Mouse (Mus musculus): ENCODE measurements at regions not wholly inside any gene's neighbourhood (a gene's known extent, or its start where the extent isn't known, plus 50 kb on each side); places are given as distances from the start of the nearest gene placed in this dataset.

GRCm38 (mm10) chr1:155041592-155041991 is 57.8 kb downstream of the Ier5 start:
- DNase-seq, result no peak

- DNase-seq, result no peak
Measured at GRCm38 (mm10) chr1:155040939-155041371, 58.5 kb downstream of the Ier5 start.

- no peak for DNase-seq
Measured at GRCm38 (mm10) chr1:155040086-155040726, 59.2 kb downstream of the Ier5 start.

DNA sequence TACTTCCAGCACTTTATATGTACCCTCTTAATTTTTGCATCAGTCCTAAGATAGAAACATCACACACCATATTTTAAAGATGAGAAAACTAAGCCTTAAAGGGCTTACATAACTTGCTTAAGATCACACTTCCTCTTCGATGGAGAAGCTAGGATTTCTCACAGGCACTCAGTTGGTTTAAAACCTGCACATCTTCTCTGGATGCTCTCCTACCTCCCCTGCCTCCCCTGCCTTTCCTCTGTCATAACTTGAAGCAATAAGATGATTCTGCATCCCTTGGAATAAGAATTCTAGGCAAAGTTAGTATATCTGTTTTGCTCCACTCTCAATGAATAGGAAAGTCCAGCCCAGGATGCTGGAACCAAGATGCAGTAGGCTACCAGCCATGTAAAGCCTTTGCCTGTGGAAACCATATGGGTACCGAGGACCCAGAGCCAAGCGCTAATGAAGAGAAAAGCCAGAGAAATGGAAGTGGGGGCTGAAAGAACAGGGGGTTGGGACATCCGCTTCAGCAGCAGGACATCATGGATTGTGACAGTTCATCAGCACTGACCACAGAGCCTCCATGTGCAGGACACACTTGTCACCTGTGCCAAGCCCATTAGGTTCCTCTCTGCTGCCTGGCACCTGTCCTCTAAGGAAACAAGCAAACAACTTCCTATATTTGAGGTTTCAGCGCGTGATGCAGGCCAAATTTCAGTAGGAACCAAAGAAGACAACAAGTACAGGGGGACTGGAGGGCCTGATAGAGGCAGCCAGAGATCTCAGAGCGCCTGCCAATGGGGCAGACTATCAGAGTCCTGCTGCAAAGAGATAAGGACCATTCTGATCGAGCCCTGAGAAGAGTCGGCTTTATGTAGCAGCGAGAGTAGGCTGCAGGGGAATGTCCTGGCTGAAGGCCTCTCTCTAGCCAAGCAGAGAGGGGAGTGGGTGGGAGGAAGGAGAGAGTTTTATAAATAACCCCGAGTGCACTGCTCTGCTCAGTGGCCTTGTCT is 60.5 kb downstream of the Ier5 start:
- DNase-seq, result no peak

DNA sequence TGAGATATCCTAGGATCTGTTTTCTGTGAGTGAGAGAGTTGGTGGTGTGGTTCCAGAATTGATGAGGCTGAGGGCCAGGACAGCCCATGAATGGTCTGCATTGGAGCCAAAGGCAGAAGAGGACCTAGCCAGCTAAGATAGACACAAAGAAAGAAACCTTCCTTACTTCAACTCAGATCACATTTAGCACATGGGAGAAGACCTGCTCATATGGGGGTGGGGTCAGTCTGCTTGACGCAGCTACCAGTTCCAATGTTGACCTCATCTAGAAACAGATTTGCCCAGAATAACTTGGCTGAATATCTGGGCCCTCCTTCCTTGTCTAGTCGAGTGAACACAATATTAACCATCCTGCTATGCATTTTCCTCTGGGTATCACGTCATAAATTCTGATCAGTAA is 62.0 kb downstream of the Ier5 start:
- DNase-seq, result no peak

- DNase-seq, result no peak
Measured at GRCm38 (mm10) chr1:155030908-155031307, 68.5 kb downstream of the Ier5 start.

DNA sequence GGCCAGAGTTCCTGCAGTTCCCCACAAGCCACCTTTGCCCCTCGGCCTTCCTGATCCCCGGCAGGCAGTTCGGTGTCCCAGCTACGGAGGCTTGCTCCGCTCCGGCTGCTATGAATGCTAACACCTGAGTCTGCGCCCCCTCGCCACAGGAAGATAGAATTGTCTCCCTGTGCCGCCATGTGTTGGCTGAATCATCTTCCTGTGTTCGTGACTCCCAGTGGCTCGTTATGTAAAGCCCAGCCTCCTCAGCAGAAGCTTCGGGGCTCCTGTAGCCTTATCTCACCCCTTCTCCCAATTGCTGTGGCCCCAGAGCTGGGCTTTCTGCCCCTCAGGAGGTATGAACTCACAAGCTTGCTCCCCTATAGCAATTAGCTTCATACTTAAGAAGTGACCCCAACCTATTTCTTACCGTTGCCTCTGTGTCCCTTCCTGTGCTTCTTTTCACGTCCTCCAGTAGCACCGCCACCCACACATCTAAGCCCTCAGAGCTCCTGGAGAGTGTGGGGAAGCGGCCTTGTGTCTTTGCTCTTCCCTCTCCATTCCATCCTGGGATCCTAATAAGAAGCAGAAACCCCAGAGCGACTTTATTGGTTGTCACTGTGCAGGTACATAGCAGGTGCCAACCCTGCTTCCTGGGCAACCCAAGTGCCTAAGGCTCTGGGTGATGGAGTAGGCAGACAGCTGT is 70.1 kb downstream of the Ier5 start:
- DNase-seq, result no peak

- no peak for DNase-seq
Measured at GRCm38 (mm10) chr1:155028735-155029134, 70.7 kb downstream of the Ier5 start.

GRCm38 (mm10) chr1:155028147-155028546 is 71.3 kb downstream of the Ier5 start:
- no peak for DNase-seq

GRCm38 (mm10) chr1:155027583-155027982 is 71.9 kb downstream of the Ier5 start:
- DNase-seq, result peak; percentile 53

GRCm38 (mm10) chr1:155025862-155026478 is 73.5 kb downstream of the Ier5 start:
- peak; percentile 83 for DNase-seq

GRCm38 (mm10) chr1:155023324-155023723 is 76.1 kb downstream of the Ier5 start:
- DNase-seq, result no peak

- DNase-seq, result no peak
Measured at GRCm38 (mm10) chr1:155015669-155016068, 83.8 kb downstream of the Ier5 start.

GRCm38 (mm10) chr1:155014944-155015343 is 84.5 kb downstream of the Ier5 start:
- no peak for DNase-seq

DNA sequence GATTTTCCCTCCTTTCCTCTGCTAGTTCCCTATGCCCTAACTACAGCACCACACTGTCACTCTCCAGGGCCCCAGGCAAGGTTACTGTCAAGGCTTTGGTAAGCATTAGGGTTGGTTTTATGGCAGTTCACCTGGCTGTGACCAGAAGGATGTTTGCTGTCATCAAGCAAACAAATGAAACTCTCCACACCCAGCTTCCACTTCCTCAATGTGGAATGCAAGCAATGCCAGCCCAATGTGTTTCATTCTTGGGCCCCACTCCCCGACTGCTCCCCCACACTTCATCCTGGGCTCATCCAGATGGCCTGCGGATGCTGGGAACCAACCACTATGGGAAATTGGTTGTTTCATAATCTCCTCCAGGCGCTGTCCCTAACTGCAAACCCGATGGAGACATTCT is 85.7 kb downstream of the Ier5 start:
- DNase-seq, result no peak

DNA sequence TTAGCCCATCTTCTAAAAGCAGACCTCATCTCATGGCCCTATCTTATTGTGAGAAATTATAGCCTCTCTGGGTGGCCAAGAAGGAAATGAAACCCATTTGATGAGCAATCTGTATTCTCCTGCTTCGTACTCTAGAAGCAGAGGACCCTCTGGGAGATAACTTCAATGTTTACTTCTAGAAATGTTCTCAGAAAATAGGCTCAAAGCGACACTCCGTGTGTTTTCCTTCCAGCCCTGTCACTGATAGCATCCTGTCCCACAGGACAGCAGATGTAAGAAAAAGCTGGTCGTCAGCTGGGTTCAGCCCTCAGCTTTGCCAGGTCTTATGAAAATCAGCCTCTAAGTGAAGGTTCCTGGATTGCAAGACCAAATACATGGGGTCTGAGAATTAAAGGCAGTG is 86.1 kb downstream of the Ier5 start:
- no peak for DNase-seq

- DNase-seq, result peak; percentile 91
Measured at GRCm38 (mm10) chr1:155006539-155007486, 92.6 kb downstream of the Ier5 start.

GRCm38 (mm10) chr1:155006099-155006498 is 93.3 kb downstream of the Ier5 start:
- no peak for DNase-seq

- no peak for DNase-seq
Measured at GRCm38 (mm10) chr1:155000301-155000700, 99.1 kb downstream of the Ier5 start.

DNA sequence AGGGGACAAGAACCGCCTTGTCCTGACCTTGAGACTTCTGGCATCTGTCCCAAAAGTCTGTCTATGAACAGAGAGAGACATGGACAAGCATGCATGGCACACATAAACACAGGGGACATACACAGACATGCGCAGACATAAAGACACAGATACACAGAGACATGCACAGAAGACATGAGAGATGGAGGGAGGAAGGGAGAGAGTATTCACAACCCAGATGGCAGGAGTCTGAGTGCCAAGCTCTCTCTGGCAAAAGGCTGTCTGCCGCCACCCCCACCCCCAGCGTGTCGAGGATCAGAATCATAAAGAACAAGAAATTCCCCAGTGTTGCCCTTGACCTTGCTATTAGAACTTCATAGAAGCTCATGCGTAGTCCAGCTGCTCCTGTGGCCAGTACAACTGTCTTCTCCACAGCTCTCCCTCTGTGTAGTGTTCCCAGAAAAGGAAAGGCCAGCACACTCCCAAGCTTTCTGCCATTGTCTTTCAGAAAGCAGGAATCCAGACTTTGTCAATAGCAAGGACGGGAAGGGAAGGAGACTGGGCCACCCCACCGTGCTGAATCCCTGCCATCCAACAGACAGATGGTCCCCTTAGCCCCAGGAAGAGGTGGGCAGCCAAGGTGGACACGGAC is 99.8 kb downstream of the Ier5 start:
- DNase-seq, result peak; percentile 62
